Mouse (Mus musculus) kidney, adult 2 months (tissue): ENCODE results near the gene Arhgap19. TPM values are rescaled to one million over a fixed set of nuclear protein-coding genes. Genes with fewer than 3 reads are reported as not detected.

Experiments
- DNase-seq: peaks from one replicate; pipeline ENCODE4 v3.0.0; 2021
- H3K27ac ChIP-seq: fragments of 200-500 bp; 2 replicates; pipeline ENCODE4 v1.5.1; 2012; ENCODE audit warnings: low read depth, low read length, control low read depth, inconsistent platforms; ENCODE audit not compliant: insufficient read depth
- H3K27me3 ChIP-seq: fragments of 200-500 bp; replicated peaks from 2 replicates; pipeline ENCODE4 v1.6.1; 2012; ENCODE audit warnings: mild to moderate bottlenecking, moderate library complexity, low read length, inconsistent platforms; ENCODE audit not compliant: control insufficient read depth, insufficient read depth
- H3K36me3 ChIP-seq: fragments of 200-500 bp; 2 replicates; pipeline ENCODE4 v1.6.1; 2012; ENCODE audit warnings: mild to moderate bottlenecking, moderate library complexity, low read length, inconsistent platforms; ENCODE audit not compliant: control insufficient read depth, insufficient read depth
- H3K4me1 ChIP-seq: fragments of 200-500 bp; 2 replicates; pipeline ENCODE4 v1.6.1; 2011; ENCODE audit warnings: low read length; ENCODE audit not compliant: control insufficient read depth, insufficient read depth
- H3K4me3 ChIP-seq: fragments of 200-500 bp; 2 replicates; pipeline ENCODE4 v1.5.1; 2011; ENCODE audit warnings: mild to moderate bottlenecking, low read depth, low read length, control low read depth; ENCODE audit not compliant: insufficient read depth
- CTCF ChIP-seq: fragments of 200-500 bp; conservative IDR thresholded peaks from 2 replicates; pipeline ENCODE4 v1.5.1; 2011; ENCODE audit warnings: low read depth, mild to moderate bottlenecking, control low read depth, low read length, moderate library complexity, mixed read lengths; ENCODE audit not compliant: insufficient read depth, insufficient read length
- POLR2A ChIP-seq: fragments of 200-500 bp; IDR thresholded peaks from one replicate; pipeline ENCODE4 v1.6.1; 2011; ENCODE audit warnings: low read depth, low read length, control low read depth
- WGBS: fragments of 180-500 bp; shearing (Covaris S2); methylation state at CpG from one replicate; pipeline ENCODE4 v1.1.7; 2018; 5-methylcytosine and 5-hydroxymethylcytosine counted together
- polyA plus RNA-seq: library from polyadenylated mRNA; depleted of rRNA; stranded (reverse); fragments of >200 nt; gene quantifications from 2 replicates; pipeline ENCODE4 v1.2.3, GENCODE M21; 2012

Gene Arhgap19
- polyA plus RNA-seq, 1 experiment = 1.3 TPM

DNA sequence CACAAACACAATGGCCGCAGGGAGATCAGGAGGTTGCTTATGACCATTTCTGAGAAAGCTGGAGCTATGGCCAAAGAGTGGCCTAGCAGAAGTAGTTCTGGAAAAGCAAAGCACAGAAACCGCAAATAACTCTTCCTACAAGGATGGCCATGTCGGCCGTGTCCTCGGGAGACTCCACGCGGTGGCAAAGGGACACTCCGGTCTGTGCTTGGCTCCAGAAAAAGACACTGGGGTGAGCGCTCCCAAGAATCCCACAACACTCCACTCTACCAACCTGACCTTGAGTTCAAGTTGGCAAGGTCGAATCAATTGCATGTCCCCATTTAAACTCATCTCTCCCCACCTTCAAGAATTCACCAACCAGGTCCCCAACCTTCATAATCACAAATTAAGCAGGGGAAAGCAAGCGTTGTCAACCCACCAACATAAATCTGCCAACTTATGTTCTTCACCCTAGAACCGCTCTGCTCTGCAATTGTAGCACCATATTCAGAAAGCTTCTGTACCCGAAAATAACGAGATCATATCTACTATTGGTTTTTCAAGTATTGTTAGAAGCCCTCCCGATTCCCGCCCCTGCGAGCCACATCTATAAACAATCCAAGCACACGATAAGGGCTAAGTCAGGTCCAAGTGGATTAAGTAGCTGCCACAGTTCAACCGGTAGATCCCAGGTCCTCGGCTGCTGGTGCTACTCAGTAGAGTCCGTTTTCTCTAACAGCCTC lies 44.7 kb upstream of the Arhgap19 start:
- DNase-seq = peak; percentile 4
- Histone ChIP-seq H3K36me3 (no peaks in the 10 kb centered on the region), H3K4me3 (peak overlapping the region; percentile 83), H3K4me1 (no peaks in the 10 kb centered on the region), H3K27ac (no peak overlapping the region), H3K27me3 (no peaks in the 10 kb centered on the region)
- 21% methylated on average over 21 of the region's 21 CpGs for WGBS
- TF ChIP-seq POLR2A = no peak
- no peak; the same call in 1 of the 2 replicates for TF ChIP-seq CTCF

DNA sequence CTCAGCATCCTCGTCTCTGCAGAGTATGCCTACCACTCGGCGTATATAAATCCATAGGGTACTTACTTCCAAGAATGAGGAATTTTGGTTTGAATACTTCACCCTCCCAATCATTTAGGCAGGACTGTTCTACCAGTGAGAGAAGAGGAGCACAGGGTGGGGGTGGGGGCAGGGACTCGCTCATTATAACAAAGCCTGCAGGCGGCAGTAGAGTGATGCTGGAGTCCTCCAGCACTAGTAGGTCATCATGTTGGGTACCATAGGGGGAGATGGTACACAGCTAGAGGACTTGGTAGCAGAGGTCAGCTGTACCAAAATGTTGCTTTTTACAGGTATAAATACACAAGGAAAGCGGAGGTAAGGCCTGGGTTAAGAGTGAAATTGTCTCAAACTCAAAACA lies 42.5 kb upstream of the Arhgap19 start:
- Histone ChIP-seq H3K27ac (no peak overlapping the region), H3K4me1 (no peaks in the 10 kb centered on the region), H3K36me3 (no peaks in the 10 kb centered on the region), H3K27me3 (no peaks in the 10 kb centered on the region), H3K4me3 (no peak overlapping the region)
- TF ChIP-seq POLR2A (no peak), CTCF (no peak)
- DNase-seq = no peak
- 88% methylated on average over 6 of the region's 6 CpGs for WGBS

DNA sequence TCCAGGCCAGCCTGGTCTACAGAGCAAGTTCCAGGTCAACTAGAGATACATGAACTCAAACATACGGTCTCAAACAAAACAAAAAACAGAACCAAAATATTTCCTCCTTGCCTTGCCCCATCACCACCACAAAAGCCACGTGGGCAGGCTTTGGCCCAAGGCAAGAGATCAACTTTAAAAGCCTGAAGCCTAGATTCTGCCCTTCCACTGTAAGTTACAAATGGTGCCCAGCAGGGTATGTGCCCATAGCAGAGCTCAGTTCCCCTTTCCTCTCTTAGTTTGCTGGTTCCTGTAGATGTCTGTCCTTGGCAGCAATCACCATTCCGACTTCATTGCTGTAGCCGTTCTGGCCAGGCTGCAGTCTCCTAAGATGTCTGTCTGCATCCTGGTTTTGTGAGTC lies 40.9 kb upstream of the Arhgap19 start:
- Histone ChIP-seq H3K4me3 (no peak overlapping the region), H3K36me3 (no peaks in the 10 kb centered on the region), H3K4me1 (no peaks in the 10 kb centered on the region), H3K27ac (no peak overlapping the region), H3K27me3 (no peaks in the 10 kb centered on the region)
- 85% methylated on average over 4 of the region's 4 CpGs for WGBS
- DNase-seq = no peak
- no peak for TF ChIP-seq POLR2A
- no peak for TF ChIP-seq CTCF

DNA sequence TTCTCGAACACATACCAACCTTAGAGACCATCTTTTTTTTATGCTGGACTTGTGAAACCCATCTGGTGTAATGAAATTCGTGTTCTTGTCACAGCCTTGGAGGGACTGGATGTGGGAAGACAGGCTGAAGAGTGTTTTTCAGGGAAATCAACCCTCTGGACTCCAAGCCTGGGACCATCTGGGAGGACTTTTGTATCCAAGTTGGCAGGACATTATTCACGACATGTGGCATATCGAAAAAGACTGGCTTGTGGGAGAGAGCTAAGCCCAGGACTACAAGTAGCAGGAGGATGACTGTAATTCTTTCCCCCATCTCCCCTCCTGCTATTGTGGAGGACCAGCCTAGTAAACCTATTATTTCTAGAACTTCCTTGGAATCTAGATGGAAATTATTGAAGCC lies 40.3 kb upstream of the Arhgap19 start:
- H3K27me3 ChIP-seq = no peaks in the 10 kb centered on the region
- H3K27ac ChIP-seq = no peak overlapping the region
- H3K4me1 ChIP-seq = no peaks in the 10 kb centered on the region
- H3K4me3 ChIP-seq = no peak overlapping the region
- DNase-seq = no peak
- WGBS = 94% methylated on average over 4 of the region's 4 CpGs
- H3K36me3 ChIP-seq = no peaks in the 10 kb centered on the region
- TF ChIP-seq POLR2A (no peak), CTCF (no peak)

DNA sequence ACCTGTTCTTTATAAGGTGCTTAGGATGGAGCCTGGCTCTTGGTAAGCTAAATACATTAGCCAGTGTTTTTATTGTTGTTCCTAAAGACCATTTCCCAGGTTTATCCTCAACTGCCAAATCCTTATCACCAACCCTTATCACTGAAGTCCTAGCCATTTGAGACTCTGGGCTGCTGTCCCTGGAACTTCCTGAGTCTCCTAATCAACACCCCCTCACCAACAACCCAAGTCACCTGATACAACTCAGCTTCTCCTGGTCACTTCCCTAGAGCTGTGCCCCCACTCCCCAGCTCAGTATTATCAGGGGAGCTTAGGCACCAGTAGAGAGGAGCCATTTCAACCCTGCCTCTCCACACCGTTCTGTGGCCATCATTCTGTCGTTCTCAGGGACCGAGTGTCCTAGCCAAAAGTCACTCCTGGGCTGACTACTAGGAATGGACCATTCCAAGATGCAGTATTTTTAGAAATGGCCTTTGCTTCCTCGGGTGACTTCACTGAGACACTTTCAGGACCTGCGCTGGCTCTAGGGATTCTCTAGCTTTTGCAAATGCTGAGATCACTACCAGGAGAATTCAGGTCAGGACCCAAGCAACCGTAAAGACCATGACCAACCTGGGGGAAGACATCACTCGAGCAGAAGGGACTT lies 39.4 kb upstream of the Arhgap19 start:
- no peaks in the 10 kb centered on the region for H3K36me3 ChIP-seq
- no peaks in the 10 kb centered on the region for H3K27me3 ChIP-seq
- DNase-seq = no peak
- no peak for TF ChIP-seq CTCF
- no peak for TF ChIP-seq POLR2A
- H3K4me1 ChIP-seq = no peaks in the 10 kb centered on the region
- 65% methylated on average over 7 of the region's 7 CpGs for WGBS
- H3K4me3 ChIP-seq = no peak overlapping the region
- H3K27ac ChIP-seq = no peak overlapping the region

DNA sequence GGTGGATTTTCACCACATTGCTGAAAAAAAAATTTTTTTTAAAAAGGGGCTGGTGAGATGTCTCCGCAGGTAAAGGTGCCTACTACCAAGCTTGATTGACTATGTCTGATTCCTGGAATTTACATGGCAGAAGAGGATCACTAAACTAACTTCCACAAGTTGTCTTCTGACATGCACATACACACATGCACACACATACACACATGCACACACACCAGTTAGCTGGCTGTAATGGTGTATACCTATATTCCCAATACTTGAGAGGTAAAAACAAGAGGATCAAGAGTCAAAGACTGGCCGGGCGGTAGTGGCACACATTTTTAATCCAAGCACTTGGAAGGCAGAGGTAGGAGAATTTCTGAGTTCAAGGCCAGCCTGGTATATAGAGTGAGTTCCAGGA lies 37.8 kb upstream of the Arhgap19 start:
- no peaks in the 10 kb centered on the region for H3K36me3 ChIP-seq
- H3K4me3 ChIP-seq = no peak overlapping the region
- H3K27ac ChIP-seq = no peak overlapping the region
- H3K27me3 ChIP-seq = no peaks in the 10 kb centered on the region
- TF ChIP-seq CTCF (no peak), POLR2A (no peak)
- 94% methylated on average over 3 of the region's 3 CpGs for WGBS
- DNase-seq = no peak
- H3K4me1 ChIP-seq = no peaks in the 10 kb centered on the region

DNA sequence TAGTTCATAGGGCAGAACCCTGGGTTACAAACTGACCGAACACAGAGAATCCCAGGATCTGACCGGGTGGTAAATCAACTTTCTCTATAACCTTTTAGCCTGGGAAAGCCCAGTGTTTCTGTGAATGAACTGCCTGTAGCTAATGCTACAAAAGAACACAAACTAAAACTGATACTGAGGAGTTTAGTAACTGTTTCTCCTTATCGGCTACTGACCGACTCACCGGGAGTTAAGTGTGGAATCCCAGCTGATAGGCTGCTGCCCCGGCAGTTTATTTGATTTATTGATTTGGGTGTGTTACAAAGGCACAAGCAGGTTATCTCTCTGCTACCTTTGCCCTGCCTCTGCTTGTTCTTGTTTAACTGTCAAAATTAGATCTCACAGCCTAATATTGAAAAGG lies 37.0 kb upstream of the Arhgap19 start:
- Histone ChIP-seq H3K36me3 (no peaks in the 10 kb centered on the region), H3K27ac (no peak overlapping the region), H3K4me3 (no peak overlapping the region), H3K27me3 (no peaks in the 10 kb centered on the region), H3K4me1 (no peaks in the 10 kb centered on the region)
- TF ChIP-seq CTCF (no peak), POLR2A (no peak)
- 52% methylated on average over 6 of the region's 6 CpGs for whole genome bisulfite sequencing
- no peak for DNase-seq
